Mouse (Mus musculus): Measurements from ENCODE around the gene Trafd1. TPM values are rescaled to one million over a fixed set of nuclear protein-coding genes. Genes with fewer than 3 reads are reported as not detected.
"Not testable (repeated sequence)": the region's sequence is repeated elsewhere in the genome, so short reads cannot be mapped to it uniquely, and the experiment has no call there.

The Trafd1 gene
- polyA plus RNA-seq, 1 experiment from 2014 or later: 142 TPM

DNA sequence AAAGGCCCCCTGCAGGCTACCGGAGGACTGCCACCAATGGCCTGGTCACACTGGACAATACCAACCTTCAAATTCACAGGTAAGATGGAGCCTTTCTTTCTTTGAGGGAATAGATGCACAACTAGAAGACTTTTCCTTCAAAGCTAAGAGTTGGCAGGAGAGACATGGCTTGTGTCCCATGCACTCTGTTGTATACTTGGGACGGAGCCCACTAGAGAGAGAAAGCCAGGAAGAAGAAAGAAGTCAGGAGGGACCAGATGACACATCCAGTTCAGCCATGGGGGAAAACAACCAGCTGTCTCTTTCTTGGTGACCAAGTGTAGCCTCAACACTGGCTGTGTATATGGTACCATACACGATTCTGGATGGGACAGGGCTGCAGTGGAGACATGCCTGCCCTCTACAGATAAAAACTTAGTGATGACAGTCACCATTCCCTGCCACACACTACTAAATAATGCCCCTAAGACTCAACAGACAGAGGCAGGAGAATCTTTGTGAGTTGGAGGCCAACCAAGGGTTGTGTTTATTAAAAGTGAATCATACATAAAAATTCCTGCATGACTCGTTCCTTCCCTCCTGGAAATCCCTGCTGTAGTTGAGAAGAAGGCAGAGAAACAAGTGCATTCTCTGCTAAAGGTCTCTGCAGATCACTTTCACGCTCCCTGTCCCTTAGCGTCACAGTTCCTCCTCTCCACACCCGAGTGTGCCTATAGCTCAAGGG, 45.8 kb downstream of the Trafd1 start:
- Histone ChIP-seq H3K4me3 (no peak overlapping the region), H3K9me3 (no peaks in the 10 kb centered on the region), H3K4me1 (no peaks in the 10 kb centered on the region), H3K27ac (replicated peaks) (no peak overlapping the region), H3K4me2 (replicated peaks) (no peak overlapping the region), H3K36me3 (peaks cover 96% of the 10 kb centered on the region), H3K27me3 (no peaks in the 10 kb centered on the region), H3K9ac (replicated peaks) (no peak overlapping the region)
- no peak for ATAC-seq (replicated peaks)
- WGBS: 93% methylated on average over 7 of the region's 7 CpGs

DNA sequence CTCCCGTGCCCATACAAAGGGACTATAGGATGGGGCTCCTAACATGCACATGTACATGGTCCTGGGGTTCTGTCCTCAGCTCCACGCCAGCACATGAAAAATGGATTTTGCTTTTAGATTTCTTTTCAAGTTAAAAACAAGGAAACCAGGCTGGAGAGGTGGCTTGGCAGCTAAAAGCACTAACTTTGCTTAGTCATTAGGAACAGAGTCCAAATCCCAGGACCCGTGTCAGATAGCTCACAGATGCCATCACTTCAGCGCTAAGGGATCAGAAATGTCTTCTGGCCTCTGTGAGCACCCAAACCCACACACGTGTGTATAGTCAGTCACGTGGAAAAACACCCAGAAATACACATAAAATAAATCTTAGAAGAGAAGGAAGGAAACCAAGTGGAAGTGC, 48.7 kb downstream of the Trafd1 start:
- Histone ChIP-seq H3K9me3 (no peaks in the 10 kb centered on the region), H3K4me3 (no peak overlapping the region), H3K9ac (replicated peaks) (no peak overlapping the region), H3K27me3 (no peaks in the 10 kb centered on the region), H3K27ac (replicated peaks) (no peak overlapping the region), H3K36me3 (peaks cover 95% of the 10 kb centered on the region), H3K4me2 (replicated peaks) (no peak overlapping the region), H3K4me1 (no peaks in the 10 kb centered on the region)
- no peak for ATAC-seq (replicated peaks)
- WGBS: 91% methylated on average over 6 of the region's 6 CpGs

DNA sequence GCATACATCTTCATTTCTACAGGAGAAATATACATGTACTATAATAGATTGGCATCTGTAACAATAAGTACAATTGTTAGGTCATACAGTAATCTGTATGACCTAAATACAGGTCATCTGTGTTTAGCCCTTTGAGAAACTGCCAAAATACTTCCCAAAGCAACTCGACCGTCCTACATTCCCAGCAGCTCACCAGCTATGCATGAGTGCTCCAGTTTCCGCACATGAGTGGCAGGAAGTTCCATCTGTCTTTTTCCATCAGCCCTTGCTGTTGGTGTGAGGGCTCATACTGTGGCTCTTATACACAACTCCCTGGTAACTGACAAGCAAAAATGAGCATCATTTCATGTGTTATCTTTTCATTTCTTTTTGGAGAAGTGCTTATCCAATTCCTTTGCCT, 49.4 kb downstream of the Trafd1 start:
- Histone ChIP-seq H3K27me3 (no peaks in the 10 kb centered on the region), H3K9me3 (no peaks in the 10 kb centered on the region), H3K4me3 (no peak overlapping the region), H3K4me1 (no peaks in the 10 kb centered on the region), H3K9ac (replicated peaks) (no peak overlapping the region), H3K36me3 (peaks cover 95% of the 10 kb centered on the region), H3K4me2 (replicated peaks) (no peak overlapping the region), H3K27ac (replicated peaks) (no peak overlapping the region)
- 81% methylated on average over 3 of the region's 3 CpGs for WGBS
- ATAC-seq (replicated peaks): no peak

DNA sequence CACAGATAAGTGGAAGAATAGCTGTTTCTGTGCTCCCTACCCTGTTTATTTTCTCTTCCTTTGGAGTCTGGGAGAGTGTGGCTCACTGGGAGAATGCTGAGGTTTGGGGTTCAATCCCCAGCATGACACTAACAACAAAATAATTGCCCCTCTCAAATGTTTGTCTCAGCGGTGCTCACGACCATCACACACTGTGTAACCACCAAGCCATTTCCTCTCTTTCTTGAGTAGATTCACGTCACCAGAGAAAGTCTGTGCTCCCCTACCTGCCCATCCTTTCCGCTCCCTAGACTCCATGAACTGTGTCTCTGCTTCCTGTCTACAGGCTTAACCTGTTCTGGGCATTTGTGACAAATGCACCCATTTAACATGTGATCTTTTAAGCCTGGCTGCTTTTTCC, 50.0 kb downstream of the Trafd1 start:
- H3K9me3 ChIP-seq: no peaks in the 10 kb centered on the region
- peaks cover 95% of the 10 kb centered on the region for H3K36me3 ChIP-seq
- WGBS: 92% methylated on average over 4 of the region's 4 CpGs
- H3K27ac ChIP-seq (replicated peaks): no peak overlapping the region
- no peaks in the 10 kb centered on the region for H3K4me1 ChIP-seq
- H3K4me3 ChIP-seq: no peak overlapping the region
- H3K4me2 ChIP-seq (replicated peaks): no peak overlapping the region
- H3K9ac ChIP-seq (replicated peaks): no peak overlapping the region
- no peaks in the 10 kb centered on the region for H3K27me3 ChIP-seq
- no peak for ATAC-seq (replicated peaks)

DNA sequence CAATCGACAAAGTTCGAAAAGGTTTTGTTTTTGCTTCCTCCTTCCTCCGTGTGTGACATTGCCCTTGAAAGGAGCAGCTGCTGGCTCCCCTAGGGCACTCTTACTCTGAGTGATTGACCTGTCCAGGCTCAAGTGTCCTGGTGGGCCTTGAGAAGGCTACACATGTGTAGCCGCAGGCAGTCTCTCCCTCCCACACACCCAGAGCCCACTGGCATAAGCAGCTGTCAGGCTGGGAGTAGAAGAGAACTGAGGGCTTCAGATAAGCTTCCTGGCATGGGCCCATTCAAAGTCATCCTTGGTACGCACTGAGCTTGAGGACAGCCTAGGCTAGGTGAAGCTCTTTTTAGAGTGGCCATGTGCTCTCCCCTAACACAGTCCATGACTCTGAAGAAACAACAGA, 51.0 kb downstream of the Trafd1 start:
- Histone ChIP-seq H3K9ac (replicated peaks) (no peak overlapping the region), H3K27ac (replicated peaks) (no peak overlapping the region)

DNA sequence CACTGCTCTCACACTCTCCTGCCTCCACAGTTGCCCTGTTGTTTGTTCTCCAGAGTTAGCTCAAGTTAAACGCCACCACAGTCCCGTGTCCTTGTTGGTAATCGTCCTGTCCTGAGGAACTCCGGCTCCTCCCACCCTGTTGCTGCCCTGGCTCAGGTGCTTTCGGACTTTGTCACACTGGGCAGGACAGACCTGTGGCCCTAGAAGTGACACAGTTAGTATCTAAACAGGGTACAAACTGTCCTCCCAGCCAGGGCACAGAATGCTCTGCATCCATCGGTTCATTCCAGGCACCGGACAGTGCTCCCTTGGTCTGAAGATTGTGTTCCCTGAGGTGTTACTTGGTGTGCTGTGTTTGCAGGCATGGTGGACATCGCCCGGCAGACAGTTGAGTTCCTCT, 51.5 kb downstream of the Trafd1 start:
- ATAC-seq (replicated peaks): no peak
- no peak overlapping the region for H3K4me3 ChIP-seq
- H3K27ac ChIP-seq (replicated peaks): no peak overlapping the region
- H3K4me1 ChIP-seq: 0 out of 2 replicates have a peak, but pooled peaks cover 2% of the 10 kb centered on the region
- no peak overlapping the region for H3K9ac ChIP-seq (replicated peaks)
- H3K4me2 ChIP-seq (replicated peaks): no peak overlapping the region
- 94% methylated on average over 9 of the region's 9 CpGs for WGBS
- H3K9me3 ChIP-seq: no peaks in the 10 kb centered on the region
- H3K36me3 ChIP-seq: peaks cover 90% of the 10 kb centered on the region
- no peaks in the 10 kb centered on the region for H3K27me3 ChIP-seq

More for the DNA sequence above, 51.0 kb downstream of the Trafd1 start:
- Histone ChIP-seq H3K27me3 (no peaks in the 10 kb centered on the region), H3K4me3 (no peak overlapping the region), H3K9me3 (no peaks in the 10 kb centered on the region), H3K36me3 (peaks cover 90% of the 10 kb centered on the region), H3K4me2 (replicated peaks) (no peak overlapping the region), H3K4me1 (0 out of 2 replicates have a peak, but pooled peaks cover 2% of the 10 kb centered on the region)
- ATAC-seq (replicated peaks): no peak
- WGBS: 90% methylated on average over 5 of the region's 5 CpGs

DNA sequence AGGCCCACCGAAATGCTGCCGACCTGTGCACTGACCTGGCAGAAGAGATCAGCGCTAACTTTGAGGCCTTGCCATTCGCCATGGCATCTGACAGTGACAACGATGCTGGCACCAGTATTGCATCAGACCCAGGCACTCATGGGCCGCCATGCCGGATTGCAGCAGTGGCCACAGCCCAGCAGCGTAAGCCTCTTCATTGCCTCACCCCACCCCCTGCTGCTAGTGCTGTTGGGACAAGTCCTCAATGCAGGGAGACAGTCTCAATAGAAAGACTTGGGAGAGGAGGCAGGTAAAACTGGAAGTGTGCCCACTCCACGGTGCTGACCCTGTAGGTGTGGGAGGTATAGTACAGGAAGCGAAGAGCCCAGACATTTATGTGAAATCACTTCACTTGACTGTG, 53.7 kb downstream of the Trafd1 start:
- Histone ChIP-seq H3K4me2 (replicated peaks) (no peak overlapping the region), H3K9me3 (no peaks in the 10 kb centered on the region), H3K27me3 (no peaks in the 10 kb centered on the region), H3K9ac (replicated peaks) (no peak overlapping the region), H3K4me1 (0 out of 2 replicates have a peak, but pooled peaks cover 2% of the 10 kb centered on the region), H3K4me3 (no peak overlapping the region), H3K27ac (replicated peaks) (no peak overlapping the region), H3K36me3 (peaks cover 86% of the 10 kb centered on the region)
- 92% methylated on average over 10 of the region's 10 CpGs for WGBS
- no peak for ATAC-seq (replicated peaks)

DNA sequence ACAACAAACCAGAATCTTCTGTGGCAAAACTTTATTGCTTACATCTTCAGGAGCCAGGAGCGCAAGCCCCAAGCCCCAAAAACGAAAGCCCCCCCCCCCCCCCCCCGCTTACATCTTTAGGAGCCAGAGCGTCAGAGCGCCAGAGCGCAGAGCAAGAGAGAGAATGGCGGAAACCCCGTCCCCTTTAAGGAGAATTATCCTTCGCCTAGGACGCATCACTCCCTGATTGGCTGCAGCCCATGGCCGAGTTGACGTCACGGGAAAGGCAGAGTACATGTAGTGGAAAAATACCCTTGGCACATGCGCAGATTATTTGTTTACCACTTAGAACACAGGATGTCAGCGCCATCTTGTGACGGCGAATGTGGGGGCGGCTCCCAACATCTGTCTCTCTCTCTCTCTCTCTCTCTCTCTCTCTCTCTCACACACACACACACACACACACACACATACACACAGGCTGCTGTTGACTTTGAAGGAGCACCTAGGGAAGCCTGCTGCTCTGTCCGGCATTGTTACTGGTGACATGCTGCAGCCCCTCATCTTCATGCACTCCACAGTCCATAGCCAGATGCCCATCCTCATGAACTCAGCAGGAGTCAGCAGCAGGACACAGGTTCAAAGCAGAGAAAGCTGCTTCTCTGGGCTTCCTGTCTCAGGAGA, 55.1 kb downstream of the Trafd1 start:
- H3K4me1 ChIP-seq; H3K9me3 ChIP-seq; H3K9ac ChIP-seq (replicated peaks); H3K4me2 ChIP-seq (replicated peaks); ATAC-seq (replicated peaks); H3K27me3 ChIP-seq: not testable (repeated sequence)
- Histone ChIP-seq H3K27ac (replicated peaks) (peak overlapping the region; percentile 54), H3K36me3 (peaks cover 86% of the 10 kb centered on the region), H3K4me3 (peak overlapping the region; percentile 15; the same call in 1 of the 2 replicates)
- WGBS: 91% methylated on average over 11 of the region's 19 CpGs

DNA sequence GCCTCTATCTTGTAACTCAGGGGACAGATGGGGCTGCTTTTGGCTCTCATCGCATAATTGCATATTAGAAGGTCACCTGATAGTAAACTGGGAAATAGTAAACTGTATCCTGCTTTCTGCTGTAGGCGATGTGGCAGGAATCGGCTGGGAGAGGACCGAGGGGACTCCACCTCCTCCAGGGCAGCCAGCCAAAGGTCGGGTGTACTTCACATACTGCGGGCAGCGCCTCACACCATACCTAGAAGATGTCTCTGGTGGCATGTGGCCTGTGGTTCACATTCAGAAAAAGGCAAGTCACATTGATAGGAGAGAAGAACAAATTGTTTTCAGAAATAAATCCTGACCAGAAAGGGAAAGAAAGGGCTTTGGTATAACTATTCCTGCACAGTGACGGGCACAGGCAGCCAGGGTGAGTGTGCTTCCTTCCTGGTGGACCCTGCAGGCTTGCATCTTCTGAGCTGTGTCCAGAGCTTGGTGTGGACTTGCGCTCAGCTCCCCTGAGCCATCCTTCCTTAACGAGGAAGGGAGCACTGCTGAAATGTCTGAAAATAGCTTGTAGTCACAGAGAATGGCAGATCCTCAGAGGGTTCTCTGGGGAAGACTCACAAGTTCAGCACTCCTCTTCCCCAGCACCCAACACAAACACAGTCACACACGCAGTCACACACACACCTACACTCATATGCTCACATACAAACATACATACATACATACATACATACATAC, 55.9 kb downstream of the Trafd1 start:
- Histone ChIP-seq H3K9me3 (no peaks in the 10 kb centered on the region), H3K4me1 (0 out of 2 replicates have a peak, but pooled peaks cover 2% of the 10 kb centered on the region), H3K4me2 (replicated peaks) (peak overlapping the region; percentile 8; the same call in 1 of the 2 replicates), H3K36me3 (peaks cover 84% of the 10 kb centered on the region), H3K27me3 (no peaks in the 10 kb centered on the region), H3K27ac (replicated peaks) (0 out of 2 replicates have a peak overlapping the region, but pooled peaks have one; percentile 40), H3K4me3 (peak overlapping the region; percentile 15; the same call in 1 of the 2 replicates), H3K9ac (replicated peaks) (0 out of 2 replicates have a peak overlapping the region, but pooled peaks have one; percentile 19)
- 0 out of 2 replicates have a peak, but pooled peaks have one; percentile 32 for ATAC-seq (replicated peaks)
- WGBS: 84% methylated on average over 11 of the region's 11 CpGs

DNA sequence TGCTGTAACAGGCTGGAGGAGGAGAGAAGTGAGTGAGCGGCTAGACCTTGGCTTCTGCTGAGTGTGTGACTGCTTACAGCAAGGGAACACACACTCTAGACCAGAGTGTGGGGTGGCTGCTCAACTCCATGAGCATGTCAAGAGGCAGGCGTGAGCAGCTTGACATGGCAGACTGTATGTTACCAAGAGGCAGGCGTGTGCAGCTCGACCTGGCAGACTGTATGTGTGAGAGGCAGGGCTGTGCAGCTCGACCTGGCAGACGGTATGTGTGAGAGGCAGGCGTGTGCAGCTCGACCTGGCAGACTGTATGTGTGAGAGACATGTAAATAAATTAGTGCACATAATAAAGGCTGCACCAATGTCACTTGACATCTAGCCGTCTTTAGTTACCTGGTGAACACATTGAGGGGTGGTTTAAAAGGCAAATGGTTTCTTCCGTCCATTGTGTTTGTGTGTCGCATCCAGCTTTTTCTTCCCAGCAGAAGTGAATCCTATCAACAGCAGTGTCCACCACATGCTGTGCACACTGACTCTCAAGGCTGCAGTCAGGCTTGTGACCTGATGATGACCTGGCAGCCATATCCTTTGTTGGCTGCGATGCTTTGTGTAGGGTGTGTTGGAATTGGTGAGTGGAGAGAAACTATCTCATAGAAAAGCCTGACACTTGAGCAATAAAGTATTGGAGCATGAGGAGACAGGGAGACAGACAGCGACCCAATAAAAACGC, 59.2 kb downstream of the Trafd1 start:
- H3K4me2 ChIP-seq (replicated peaks): no peak overlapping the region
- no peak overlapping the region for H3K4me3 ChIP-seq
- peak; percentile 46; the same call in 1 of the 2 replicates for ATAC-seq (replicated peaks)
- no peaks in the 10 kb centered on the region for H3K9me3 ChIP-seq
- H3K27ac ChIP-seq (replicated peaks): 0 out of 2 replicates have a peak overlapping the region, but pooled peaks have one; percentile 37
- 80% methylated on average over 14 of the region's 14 CpGs for WGBS
- H3K36me3 ChIP-seq: peaks cover 84% of the 10 kb centered on the region
- H3K27me3 ChIP-seq: no peaks in the 10 kb centered on the region
- no peak overlapping the region for H3K9ac ChIP-seq (replicated peaks)
- 0 out of 2 replicates have a peak, but pooled peaks cover 2% of the 10 kb centered on the region for H3K4me1 ChIP-seq
